Mouse (Mus musculus): ENCODE data around the gene Rab29.
"Not testable (repeated sequence)": the region's sequence is repeated elsewhere in the genome, so short reads cannot be mapped to it uniquely, and the experiment has no call there.

Rab29 gene

DNA sequence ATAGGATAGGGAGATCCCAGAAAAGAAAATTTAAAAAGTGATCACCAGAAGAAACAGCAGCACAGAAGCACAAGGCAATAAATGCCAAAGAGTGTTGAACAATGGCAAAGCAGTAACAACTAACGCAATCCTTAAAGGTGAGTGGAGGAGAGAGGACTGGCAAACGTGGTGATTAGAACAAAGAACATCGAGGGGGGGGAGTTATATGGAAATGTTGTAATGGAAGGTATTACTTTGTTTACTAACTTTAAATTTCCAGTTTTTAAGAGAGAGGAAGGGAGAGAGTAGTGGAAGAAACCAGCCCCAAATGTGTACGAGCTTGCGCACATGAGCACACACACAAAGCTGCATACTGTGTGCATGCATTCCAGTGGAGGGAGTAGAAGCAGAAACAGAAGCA lies 1.4 kb upstream of the Rab29 start:
- DNase-seq (ENCODE audit: low read depth, low spot score), result no peak

DNA sequence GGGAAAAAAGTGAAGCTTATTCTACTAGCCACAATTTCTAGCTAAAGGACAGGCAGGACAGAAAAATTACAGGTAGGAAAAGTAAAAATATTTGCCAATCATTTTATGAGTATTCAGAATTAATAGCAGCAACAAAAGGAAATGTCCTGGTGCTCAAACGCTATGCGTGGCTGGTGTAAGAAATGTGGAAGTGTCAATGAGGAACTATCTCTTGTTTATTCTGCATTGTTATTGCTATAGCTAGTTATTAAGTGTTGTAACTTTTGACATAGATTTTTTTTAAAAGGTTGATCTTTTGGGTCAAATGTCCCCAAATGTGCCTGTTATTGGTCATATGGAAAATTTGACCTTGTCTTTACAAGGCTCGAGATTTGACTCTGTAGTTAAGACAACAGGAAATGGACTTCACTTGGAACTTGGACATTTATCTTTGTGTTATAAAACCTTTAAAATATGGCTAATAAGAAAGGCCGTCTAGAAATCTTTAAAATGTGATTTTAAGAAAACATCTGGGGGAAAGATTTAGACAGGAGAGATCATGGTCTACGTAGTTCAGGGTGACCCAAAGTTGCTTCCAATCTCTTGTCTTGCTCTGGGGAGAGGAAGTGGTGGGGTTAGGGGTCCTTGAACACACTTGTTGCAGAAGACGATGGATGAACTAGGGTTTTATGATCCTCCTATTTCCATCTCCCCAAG lies 572 bp upstream of the Rab29 start:
- no peak for DNase-seq (ENCODE audit: low read depth, low spot score)

DNA sequence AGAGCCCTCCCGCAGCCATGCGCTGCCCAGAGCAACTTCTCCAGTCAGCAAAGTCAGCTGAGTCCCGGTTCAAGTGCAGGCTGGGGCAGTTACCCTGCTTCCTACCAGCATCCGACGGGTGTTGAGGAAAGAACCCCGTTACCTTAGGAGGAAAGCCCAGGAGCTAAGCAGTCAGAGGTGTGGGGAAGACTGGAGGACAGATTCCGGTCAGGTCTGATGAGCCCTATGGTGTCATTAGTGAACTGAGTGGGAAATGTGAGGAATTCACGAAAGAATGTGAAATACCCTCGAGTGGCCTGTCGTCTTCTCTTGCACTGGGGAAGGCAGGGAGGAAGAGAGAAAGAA lies 894 bp downstream of the Rab29 start:
- DNase-seq (ENCODE audit: low read depth, low spot score), result no peak

DNA sequence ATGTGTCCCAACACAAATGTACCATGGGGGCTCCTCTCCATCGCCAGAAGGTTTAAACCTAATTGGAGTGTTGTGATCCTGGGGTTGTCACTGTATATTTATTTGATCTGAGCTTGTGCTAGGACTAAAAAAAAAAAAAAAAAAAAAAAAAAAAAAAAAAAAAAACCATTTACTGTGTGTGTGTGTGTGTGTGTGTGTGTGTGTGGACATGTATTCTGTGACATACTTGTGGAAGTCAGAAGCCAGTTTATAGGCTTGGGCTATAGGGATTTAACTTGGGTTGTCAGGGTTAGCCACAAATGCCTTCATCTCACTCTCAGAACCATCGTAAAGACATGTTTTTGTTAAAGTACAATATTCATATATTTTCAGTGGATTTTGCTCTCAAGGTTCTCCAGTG lies 2.5 kb downstream of the Rab29 start:
- no peak for DNase-seq (ENCODE audit: low read depth, low spot score)

DNA sequence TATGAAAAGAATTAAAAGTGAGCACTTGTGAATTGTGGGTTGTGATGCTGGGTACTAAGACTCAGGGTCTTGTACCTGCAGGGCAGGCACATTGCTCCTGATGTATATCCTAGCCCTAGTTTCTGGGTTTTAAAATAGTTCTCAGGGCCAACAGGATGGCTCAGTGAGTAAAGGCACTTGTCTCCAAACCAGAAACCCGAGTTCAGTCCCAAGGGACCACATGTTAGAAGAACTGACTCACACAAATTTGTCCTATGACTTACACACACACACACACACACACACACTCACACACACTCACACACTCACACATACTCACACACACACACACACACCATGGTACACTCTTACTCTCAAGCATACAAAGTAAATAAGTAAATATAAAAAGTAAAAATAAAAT lies 5.8 kb downstream of the Rab29 start:
- no peak for DNase-seq (ENCODE audit: low read depth, low spot score)

DNA sequence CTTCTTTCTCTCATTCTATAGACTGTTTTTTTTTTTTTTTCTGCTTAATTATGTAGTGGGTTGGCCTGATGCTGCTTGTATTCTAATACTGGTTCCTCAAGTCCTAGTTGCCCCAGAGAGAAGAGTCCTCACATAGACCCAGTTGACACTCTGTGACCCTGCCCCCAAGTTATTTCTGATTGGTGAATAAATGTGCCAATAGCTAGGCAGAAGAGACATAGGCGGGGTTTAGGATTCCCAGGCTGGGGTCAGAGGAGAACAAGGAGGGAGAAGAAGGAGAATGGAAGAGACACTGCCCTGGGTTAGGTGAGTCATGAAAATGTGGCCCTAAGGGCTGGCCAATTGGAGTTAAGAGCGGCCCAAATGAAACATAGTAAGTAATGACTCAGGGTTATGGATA lies 12.8 kb downstream of the Rab29 start:
- DNase-seq (ENCODE audit: low read depth, low spot score), result peak; percentile 70

DNA sequence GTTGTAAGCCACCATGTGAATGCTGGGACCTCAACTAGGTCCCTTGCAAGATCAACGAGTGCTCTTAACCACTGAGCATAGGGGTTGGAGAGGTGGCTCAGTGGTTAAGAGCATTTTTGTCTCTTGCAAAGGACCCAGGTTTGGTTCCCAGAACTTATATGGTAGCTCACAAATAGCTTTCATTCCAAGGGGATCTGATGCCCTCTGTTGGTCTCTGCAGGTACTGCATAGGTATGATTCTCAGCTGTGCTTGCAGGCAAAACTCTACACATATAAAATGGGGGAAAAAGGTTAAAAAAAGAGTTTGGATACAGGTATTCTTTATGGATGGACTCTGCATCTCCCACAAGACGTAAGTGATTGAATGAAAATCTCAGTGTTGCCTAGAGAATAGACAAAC lies 15.8 kb downstream of the Rab29 start:
- DNase-seq (ENCODE audit: low read depth, low spot score), result peak; percentile 89

DNA sequence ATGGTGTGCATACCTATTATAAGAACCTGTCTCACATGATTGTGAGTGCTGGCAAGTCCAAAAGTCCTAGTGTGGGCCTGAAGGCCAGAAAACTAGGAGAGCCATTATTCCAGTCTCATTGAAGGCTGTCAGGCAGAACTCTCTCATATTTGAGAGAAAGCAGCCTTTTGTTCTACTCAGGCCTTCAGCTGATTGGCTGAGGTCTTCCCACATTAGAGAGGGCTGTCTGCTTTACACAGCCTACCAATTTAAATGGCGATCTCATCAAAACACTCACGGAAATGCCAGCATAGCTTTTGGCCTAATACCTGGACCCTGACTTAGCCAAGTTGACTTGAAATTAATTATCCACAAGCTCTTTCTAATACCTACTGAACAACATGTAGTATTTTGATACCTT lies 19.1 kb downstream of the Rab29 start:
- peak; percentile 43 for DNase-seq (ENCODE audit: low read depth, low spot score)

DNA sequence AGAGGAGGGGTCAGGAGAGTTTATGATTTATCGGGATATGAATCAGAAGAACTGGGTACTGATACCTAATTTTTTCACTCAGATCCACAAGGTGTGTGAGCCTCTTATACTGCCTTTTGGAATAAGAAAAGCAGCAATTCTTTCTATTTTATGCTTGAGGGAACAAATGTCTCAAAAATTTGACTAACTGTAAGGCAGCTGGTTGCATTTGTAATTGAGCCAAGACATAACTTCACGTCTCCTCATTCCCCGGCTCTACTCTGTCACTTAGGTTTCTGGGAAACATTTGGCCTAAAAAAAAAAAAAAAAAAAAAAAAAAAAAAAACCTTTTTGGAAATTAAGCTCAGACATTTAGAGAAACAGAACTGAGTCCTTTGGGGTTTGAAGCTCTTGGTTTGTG lies 19.6 kb downstream of the Rab29 start:
- DNase-seq (ENCODE audit: low read depth, low spot score), result no peak

DNA sequence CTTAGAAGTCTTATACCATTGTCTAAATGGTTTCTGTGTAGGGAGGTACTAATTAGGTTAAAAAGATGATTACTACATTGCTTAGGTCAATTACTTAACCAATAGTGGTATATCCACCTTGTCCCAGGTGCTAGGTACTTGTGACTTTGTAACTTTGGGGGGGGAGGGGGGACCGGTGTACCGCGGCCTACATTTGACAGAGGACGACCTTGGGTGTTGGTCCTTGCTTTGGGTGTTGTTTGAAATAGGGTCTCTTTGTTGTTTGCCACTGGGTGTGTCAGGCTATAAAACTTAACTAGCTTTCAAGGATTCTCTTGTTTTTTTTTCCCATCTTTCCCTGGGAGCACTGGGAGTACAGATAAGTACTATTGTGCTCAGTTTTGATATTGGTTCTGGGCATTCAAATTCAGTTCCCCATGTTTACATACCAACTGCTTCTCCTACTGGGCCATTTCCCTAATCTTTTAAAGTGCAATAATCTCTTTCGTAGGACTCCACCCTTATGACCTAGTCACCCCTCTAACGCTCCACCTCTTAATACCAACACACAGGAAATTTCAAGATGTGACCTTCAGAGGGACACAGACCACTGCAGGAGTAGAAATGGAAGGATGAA lies 23.1 kb downstream of the Rab29 start:
- peak; percentile 99 for DNase-seq (ENCODE audit: low read depth, low spot score)

DNA sequence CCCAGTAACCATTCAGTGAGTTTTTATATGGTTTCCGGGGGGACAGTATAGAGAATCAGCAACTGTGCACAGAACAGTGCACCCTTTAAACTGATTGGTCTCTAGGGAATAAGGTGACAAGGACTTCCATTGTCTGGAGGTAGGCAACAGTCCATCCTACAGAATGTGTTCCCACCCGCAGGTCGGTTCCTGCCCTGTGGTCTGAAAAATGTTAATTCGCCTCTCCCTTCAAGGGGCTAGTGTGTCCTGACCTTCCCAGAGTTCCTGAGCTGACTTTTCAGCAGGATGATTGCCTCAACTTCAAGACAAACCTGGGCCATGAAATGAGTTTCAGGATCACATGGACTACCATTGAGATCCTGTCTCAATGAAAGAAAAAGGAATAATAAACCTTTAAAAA lies 24.4 kb downstream of the Rab29 start:
- DNase-seq (ENCODE audit: low read depth, low spot score), result peak; percentile 94

DNA sequence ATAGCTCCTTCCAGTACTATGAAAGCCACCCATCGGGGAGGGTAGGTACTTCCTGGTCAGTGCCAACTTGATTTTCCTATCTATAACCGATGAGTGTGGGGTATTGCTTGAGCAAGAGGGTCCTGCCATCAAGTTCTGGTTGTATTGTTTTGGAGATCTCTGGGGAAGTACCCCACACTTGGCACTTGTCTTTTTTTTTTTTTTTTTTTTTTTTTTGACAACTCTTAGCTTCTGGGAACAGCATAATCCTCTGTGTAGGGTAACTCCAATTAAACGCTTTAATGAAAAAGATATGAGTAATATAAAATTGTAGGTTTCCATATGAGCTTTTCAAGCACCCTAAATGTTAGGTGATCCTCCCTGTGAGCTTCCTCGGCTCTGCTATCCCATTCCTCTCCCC lies 35.7 kb downstream of the Rab29 start:
- DNase-seq (ENCODE audit: low read depth, low spot score), result no peak

DNA sequence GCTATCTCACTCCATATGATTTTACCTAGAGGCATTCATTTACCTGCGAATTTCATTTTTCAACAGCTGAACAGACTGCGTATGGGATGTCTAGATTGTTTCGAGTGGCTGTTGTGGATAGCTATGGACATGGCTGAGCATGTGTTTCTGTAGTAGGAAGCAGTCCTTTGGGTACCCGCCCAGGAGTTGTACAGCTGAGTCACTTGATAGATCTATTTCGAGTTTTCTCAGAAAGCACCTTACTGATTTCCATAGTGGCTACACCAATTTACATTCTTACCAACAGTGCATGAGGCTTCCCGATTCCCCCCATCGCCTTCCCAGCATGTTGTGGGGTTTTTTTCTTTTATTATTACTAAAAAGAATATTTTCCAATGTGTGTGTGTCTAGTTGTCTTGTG lies 36.2 kb downstream of the Rab29 start:
- no peak for DNase-seq (ENCODE audit: low read depth, low spot score)

DNA sequence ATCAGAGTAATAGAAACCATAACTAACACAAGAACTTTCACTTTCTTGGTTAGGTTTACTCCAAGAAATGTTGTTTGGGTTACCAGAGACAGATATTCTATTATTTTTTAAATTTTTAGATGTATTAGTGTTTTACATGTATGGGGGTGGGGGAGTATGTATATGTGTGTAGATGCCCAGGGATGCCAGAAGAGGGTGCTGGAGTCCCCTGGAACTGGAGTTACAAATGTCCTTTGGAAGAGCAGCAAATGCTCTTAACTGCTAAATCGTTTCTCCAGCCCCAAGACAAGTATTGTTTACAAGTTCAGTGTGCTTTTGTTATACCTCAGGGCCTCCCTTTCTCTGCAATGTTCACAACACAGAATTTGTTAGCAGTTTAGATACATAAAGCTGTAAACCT lies 38.5 kb downstream of the Rab29 start:
- DNase-seq (ENCODE audit: low read depth, low spot score), result peak; percentile 83

DNA sequence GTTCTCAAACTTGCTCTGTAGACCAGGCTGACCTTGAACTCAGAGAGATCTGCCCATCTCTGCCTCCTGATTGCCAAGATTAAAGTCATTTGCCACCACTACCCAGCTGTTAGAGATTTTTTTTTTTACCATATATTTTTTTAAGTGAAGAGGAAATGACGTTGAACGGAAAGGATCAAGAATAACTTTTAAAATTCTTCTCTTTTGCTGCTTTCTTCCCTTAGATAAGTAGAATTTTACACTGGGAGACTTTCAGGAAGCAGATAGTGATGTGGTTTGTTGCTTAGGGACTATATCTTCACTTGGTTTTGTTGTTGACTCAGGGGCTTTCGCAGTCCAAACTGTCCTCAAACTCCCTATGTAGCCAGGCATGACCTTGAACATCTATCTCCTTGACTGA lies 41.4 kb downstream of the Rab29 start:
- no peak for DNase-seq (ENCODE audit: low read depth, low spot score)

DNA sequence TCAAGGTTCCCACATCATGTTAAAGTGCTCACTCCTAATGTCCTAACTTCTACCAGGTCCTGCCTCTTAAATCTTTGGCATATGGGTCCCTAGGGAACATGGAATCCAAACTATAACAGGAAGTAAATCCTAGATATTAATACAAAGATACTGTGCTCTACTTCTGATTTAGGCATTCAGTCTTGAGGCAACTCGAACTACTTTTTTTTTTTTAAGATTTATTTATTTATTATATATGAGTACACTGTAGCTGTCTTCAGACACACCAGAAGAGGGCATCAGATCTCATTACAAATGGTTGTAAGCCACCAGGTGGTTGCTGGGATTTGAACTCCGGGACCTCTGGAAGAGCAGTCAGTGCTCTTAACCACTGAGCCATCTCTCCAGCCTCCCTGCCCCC lies 42.2 kb downstream of the Rab29 start:
- DNase-seq (ENCODE audit: low read depth, low spot score), result not testable (repeated sequence)

DNA sequence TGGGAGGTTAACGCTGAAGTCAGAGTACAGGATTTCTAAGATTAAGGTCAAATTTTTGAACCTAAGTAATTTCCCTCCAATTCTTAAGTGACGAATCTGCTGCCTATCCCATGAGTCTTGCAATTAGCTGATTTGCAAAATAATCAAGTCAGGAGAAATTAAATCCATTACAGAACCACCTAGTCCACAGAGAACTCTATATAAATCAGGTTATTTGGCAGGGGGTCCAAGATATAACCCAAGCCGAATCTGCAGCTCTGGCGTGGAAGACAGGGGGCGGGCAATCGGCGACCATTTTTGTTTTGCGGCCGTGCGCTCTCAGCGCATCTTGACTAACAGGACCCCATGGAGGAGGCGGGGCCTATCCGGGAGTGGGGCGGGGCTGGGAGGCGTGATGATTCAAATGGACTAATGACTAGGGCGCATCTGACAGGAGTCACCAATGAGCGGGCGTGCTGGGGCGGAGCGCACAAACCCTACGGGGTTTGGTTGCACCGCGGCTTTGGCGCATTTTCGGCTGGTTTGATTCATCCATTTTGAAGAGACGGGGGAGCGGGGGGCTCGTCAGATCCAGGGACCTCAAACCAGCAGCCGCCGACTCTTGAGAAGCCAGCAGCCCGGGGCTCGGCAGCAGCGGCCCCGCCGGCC lies 43.1 kb downstream of the Rab29 start, which contains the start of gene Nucks1:
Gene Nucks1, plus strand, starts transcription at position 534 of the 648 bp plus-strand sequence.
- DNase-seq (ENCODE audit: low read depth, low spot score), result peak; percentile 100

DNA sequence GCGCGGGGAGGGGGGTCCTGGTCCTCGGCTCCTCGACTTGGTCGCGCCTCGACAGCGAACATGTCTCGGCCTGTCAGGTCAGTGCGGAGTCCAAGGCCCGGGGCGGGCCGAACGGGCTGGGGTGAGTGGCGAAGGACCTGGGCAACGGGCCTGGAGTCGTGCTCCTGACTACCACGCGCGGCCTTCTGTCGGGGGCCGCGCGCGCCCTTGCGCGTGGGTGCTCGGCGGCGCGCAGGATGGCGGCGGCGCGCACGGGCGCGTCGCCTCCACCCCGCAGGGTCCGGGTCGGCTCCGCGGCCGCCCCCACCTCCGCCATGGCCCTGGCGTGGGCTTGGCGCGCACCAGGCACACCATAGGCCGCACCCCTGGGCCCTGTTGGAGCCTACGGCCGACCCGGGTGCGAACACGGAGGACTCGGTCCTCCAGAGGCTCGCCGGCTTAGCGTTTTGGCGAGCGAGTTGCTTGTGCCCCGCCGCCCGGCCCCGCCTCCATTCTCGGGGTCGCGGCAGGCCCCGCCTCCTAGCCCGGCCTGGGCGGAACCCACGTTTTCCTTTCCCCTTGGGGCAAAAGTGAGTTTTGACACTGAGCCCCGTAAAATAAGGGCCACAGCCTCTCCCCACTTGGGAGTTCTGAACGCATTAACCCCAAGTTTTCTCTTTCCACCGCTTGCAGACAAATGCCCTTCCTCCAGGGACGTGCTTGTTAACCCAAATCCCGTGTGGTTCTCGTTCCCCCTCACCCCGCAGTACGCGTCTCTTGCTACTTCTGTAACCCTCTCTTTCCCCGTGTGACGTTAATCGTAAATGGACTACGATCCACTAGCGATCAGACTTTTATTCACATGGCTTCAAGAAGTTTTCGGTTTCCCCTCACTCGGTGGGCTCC lies 43.9 kb downstream of the Rab29 start:
- DNase-seq (ENCODE audit: low read depth, low spot score), result peak; percentile 92

DNA sequence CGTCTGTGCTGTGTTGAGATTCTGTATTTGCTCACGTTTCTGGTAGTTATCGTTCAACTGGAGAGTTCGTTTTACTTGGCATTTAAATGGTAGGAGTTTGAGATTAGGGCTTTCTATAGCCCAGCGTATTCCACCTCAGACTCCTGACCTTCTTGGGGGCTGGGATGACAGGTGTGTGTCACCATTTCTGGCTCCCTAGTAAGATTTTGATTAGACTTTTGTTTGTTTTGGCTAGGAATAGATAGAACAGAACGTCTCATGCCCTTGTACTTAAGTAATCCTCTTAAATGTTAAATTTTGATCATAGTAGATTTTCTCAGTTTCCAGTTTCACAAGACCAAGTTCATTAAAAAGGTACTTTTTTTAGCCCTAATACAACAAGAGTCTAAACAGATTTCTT lies 50.6 kb downstream of the Rab29 start:
- no peak for DNase-seq (ENCODE audit: low read depth, low spot score)

DNA sequence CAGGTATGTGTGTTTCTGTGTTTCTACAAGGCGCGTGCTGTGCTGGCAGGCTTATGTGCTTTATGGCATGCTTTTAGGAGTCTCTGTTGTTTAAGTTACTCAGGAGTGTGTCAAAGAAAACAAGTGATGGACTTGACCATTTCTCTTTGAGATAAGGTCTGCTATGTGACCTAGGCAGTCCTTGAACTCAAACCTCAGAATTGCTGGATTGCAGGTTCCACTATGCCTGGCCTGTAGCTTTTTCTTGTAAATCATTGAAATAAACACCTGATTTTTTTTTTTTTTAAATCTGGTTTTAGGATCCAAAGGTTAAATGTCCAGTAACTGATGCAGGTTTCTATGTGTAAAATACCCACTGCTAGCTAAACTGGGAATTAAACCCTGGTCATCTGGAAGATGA lies 52.0 kb downstream of the Rab29 start:
- no peak for DNase-seq (ENCODE audit: low read depth, low spot score)

DNA sequence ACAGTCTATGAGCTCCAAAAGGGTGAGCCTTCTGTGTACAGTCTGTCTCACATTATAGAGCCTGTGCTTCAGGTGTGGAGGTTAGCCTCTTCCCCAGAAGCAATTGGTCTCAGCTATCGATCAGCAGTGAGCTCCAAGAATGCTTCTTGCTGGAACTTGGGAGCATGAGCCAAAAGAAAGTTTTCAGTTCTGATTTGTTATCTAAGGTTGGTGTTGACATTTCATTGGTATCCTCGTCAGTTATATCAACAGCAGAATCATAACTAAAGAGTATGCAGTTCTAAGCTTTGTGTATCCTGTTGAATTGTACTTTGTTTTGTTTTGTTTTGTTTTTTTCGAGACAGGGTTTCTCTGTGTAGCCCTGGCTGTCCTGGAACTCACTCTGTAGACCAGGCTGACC lies 55.1 kb downstream of the Rab29 start:
- DNase-seq (ENCODE audit: low read depth, low spot score), result no peak

Data from ES-CJ7 (cell line).